Mouse (Mus musculus) thymus, postnatal 25 days (tissue): ENCODE measurements around the gene Fam20a.

ENCODE experiments used
- DNase-seq: peaks from one replicate; pipeline ENCODE4 v3.0.0; 2022

The Fam20a gene

DNA sequence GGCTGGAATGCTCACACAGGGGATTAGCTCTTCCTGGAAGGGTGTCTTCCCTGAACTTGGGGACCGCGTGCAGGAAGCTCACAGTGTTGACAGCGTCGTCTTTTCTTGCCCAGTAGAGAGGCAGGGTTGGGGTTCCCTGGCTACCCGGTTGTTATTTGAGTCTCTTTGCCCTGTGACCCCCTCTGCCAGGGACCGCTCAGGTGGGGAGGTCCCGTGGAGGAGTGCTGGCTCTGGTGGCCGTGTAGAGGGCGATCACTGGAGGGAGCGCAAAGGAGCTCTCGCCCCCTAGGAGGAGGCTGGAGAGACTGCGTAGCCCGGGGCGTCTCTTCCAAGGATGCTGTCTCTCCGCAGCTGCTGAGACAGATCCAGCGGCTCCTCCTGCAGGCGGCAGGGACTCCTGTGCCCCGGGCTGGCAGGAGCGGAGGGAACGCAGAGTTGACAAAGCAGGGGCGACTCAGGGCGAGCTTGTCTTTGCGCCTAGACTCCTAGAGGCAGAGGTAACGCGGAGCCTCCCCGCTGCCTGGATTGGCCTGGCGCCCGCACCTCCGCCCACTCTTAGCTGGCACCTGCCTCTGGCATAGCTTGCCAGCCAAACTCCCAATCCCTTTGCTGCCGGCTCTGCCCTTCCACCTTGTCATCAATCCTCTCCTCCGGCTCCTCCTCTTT lies at the start of gene Fam20a:
Gene Fam20a (minus strand): TSS at position 499 of the 666 bp plus-strand sequence.
- peak; percentile 1 for DNase-seq

DNA sequence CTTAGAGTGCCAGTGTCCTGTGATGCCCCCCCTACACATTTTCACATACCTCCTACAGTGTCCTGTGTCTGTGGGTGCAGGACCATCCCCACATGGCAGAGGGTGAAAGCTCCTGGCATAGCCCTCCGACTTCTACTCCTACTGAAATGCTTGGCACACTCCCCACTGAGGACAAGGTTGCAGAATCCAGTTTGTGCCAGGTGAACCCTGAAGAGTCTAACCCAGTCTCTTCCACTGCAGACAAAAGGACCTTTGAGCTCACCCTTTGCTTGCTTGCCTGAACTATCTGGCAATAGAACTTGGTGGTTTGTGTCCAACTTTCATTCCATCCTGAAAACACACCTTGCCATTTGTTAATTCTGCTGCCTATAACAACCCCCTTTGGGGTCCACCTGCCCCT lies 49.3 kb upstream of the Fam20a start:
- DNase-seq = no peak

DNA sequence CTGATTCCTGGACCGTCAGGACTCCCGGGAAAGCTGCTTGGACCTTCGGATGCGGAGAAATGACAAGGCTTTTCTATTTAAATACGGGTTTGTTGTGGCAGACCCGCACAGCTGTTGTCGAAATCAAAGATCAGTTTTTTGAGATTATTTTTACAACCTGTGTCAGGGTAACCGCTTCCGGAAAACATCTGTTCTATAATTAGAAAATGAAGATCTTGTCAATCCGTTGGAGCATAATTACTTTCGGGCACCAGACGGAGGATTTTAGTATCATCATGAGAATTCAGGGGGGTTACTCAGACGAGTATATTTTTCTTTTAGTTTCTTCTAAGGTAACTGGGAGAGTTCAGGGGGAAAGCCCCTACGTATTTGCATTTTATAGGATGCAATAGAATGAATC lies 48.1 kb upstream of the Fam20a start:
- no peak for DNase-seq

DNA sequence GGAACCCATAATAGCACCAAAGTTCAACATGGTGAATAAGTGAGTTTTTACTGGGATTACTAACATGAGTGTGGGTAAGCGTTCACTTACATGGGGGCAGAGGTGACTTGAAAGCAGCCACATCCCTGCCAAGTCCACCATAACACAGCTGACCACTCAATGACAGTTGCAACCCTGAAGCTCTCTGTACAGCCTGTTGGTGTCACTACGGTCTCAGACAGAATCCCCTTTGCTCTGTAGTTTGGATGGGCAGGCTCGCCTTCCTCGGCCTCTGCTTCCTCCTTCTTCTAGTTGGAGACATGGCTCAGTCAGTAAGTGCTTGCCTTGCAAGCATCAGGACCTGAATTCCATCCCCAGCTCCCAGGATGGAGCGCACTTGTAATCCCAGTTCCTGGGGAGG lies 47.0 kb upstream of the Fam20a start:
- DNase-seq = no peak

DNA sequence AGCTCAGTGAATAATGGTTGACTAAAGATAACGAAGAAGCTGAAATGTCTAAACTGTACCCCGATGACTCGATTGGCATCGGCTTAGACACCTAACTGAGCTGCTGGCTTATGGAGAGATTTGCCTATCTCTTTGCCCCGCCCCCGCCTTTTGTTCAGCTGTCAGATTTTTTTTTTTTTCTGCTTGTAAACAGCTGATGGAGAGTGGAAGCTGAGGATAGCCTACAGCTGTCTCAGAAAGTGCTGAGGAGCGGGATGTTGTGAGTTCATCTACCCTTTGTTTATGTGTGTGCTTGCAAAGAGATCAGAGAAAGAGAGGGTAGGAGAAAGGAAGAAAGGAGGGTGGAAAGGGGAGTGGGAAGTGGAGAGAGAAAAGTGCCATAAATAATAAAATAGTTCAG lies 38.0 kb upstream of the Fam20a start:
- no peak for DNase-seq

DNA sequence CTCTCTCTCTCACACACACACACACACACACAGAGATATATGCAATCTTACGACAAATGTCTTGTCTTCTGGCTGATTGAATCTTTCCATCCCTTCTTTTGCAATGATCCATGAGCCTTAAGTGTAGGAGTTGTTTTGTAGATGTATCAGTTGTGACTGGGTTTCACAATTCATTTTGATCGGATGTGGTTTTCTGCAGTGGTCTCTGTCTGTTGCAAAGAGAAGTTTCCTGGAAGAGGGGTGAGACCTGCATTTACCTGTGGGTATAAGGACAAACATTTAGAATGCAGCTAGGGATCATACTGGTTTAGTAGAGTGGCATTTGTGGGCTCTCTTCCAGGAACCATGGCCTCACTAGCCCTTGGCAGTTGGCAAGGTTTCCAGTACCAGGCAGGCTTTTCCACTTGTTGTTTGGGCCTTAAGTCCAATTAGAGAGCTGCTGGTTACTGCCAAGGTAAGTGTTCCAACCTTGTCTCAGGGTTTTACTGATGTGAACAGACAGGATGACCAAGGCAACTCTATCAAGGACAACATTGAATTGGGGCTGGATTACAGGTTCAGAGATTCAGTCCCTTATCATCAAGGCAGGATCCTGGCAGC lies 36.6 kb upstream of the Fam20a start:
- no peak for DNase-seq

DNA sequence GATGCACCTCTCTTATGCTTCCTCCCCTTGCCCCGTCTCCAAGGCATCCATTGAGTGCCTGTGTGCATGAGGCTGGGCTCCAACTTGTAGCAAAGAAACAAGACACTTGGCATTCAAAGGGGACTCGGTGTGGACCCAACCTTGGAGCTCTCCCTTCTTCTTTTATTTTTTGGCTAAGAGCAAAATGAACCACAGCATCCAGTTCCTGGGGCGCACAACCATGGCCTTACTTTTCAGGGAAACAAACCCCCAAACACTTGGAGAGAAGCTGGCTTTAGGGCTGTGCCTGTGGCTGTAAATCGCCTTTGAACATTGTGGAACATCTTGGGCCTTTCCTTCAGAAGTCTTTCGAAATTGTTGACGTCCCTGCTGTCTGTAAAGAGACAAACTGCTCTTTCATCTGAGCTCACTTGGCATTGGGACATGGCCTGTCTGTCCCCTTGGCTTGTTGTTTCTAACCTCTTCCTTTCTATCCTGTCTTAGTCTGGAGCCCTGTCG lies 32.1 kb upstream of the Fam20a start:
- no peak for DNase-seq

DNA sequence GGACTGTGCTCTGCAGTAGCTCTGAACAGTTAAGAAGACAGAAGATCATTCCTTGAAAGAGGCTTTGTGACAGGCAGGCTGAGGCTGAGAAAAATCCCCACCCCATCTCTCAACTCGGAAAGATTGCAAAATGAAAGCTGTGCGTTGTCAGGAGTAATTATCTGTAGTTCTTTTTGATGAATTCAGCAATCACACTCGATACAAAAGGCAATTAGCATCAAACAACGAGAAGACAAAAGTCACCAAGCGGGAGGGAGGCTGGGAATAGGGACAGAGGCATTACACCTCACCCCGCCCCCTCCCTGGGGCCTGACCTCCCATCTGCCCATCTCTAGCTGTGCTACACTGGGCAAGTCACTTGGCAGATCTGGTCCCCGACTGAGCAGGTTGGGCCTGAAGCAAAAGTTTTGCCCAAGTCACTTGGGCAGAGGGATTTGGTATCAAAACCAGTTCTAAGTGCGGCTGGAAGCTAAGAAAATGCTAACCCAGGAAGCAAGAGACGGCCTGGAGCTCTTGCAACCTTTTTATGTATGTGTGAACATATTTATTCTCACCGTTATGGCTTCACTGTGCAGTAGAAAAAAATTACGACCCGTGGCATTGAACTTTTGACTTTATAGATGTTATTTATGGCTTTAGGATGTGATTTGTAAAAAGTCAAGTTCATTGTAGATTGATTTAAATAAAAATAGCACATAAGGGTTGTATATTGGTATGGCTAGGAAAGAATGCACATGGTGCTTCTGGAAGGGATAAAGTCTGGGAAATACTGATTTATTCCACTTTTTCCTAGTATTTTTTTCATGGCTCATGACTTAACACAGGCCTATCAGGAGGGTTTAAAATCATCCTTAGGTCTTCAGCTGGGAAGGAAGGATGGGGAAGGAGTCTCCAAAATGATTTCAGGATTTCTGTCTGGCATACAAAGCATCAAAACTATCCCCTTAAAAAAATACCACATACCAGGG lies 29.8 kb upstream of the Fam20a start:
- no peak for DNase-seq

DNA sequence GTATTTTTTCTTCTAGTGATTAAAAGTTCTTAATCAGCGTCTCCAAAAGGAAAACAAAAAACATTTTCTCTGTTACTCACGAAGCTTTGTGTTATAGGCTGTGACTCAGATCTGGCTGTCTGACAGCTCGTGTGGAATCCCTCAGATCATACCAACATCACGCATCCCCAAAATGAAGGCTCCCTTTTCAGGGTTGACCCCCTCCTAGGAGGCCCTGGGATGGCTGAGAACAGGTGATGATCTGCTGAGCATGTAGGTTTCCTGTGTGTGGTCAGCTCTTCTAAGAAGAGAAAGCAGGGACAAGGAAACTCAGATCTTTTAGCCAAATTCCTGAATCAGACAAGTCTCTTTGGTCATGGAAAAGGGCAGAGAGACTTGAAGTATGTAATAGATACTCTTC lies 23.1 kb upstream of the Fam20a start:
- no peak for DNase-seq

DNA sequence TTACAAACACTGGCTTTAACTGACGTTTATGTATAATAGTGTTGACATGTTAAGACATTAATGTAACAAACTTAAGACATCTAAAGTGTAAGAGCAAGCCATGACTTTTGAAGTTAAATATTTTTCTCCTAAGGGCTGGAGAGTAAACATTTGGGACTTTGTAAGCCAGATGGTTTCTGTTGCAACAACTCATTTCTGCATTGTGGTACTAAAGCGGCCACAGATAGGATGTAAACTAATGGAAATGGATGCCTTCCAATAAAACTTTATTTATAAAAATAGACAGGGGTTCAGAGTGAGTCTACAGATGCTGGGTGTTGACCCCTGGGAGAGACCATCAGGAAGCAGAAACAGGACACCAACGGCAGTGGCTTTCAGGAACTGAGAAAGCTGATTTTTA lies 15.9 kb upstream of the Fam20a start:
- no peak for DNase-seq

DNA sequence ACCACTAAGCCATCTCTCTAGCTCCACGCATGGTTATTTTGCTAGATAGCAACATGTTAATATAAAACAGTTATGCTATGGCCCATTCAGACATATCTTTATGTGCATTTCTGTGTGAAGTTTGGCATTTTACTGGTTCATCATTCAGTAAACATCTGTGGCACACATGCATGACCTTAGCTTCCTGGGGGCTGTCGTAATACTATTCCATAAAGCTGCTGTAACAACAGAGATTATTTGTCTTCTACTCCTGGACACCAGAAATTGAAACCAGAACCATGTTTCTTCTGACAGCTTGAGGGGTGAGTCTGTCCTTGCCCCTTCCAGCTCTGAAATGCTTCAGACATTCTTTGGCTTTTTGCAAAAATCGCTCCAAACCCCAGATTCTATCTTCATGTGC lies 14.3 kb upstream of the Fam20a start:
- no peak for DNase-seq

DNA sequence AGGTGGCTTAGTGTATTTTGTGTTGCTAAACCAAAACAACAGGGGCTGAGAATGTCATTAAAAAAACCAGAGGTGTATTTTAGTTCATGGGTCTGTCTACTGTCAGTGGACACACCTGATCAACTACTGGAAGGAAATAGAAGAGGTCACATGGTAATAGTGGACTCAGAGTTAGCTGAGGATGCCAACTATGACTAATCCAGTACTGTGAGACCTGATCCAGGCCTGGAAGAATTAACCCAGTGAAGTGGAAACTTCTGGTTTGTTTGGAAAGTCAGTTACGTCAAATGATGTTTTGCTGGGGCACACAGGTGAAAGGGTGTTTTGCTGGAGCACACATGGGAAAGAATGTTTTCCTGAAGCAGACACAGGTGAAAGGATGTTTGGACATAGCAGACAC lies 12.3 kb upstream of the Fam20a start:
- DNase-seq = no peak

DNA sequence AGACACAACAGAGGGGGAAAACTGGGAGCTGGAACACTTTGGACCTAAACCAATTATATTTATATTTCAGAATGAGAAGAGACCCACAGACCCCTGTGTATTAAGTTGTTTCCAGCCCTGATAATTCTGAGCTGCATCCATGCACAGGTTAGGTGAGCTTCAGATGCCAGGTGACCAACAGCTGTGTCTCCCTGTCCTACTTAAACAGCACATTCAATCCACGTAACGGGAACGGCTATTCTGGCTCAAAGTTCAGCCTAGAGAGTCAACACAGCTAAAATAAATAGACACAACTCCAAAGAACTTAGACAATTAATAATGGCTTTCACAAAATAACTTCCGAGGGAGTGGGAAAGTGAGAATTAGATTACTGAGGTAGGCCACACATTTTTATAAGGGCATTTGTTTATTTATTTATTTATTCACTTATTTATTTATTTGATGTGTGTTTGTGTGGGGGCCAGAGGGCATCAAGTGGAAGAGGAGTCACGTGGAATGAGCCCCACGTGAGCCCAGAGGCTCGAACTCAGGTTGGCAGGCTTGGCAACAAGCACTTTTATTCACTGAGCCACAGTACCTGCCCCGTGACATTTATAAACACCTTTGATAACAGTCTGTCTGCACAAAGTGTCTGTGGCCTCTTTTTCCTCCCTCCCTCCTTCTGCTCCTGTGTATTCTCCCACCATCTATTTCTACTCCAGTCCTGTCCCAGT lies 10.8 kb upstream of the Fam20a start:
- DNase-seq = no peak

DNA sequence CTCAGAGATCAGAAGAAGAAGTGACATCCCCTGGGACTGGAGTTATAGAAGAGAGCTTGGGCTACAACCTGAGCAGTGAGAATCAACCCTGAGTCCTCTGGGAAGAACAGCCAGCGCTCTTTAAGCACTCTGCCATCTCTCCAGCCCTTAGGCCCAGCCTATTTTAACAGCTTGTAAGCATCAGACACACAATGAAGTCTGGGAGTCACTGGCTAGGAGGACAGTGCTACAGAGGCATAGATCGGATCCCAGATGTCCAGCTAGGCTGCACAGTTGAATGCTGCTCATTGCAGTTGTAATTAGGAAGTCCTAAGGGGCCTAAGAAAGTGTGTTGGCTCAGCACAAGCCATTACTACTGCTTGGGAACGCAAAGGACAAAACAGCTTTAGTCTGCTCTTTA lies 6.3 kb upstream of the Fam20a start:
- DNase-seq = no peak

DNA sequence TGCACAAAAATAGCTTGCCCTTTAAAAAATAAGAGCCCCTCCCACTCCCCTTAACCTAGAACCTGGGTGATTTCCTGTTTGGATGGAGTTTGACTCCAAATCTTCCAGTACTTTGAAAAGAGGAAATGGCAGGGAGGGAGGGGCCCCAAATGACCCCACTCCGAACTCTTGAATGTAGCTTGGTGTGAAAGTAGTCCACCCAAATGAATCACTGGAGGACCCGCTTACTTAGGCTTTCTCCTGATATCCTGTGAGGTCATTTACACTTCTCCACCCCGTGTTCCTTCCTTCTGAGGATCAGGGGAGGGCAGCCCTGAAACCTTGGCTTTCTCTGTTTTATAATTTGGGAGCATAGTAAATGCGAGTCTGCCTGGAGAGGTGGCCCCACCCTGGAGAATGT lies 632 bp upstream of the Fam20a start:
- DNase-seq = no peak

DNA sequence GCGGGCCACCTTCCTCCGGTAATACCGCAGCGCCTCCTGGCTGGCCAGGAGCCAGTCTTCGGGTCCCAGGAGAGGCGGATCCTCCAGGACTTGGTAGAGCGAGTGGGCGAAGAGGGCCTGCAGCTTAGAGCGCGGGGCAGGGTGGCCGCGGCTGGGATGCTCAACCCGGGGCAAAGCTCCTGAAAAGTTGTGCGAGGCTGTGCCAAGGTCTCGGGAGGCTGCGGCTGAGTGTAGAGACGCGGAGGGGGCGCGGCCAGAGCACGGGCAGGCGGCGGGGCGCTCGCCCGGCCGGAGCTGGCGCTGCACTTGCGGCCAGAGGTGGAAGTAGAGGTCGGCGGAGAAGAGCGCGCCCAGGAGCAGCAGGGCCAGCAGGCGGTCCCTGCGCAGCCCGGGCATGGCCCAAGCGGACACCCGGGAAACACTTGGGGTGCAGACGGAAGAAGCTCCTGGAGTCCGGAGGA lies 729 bp downstream of the Fam20a start:
- no peak for DNase-seq

DNA sequence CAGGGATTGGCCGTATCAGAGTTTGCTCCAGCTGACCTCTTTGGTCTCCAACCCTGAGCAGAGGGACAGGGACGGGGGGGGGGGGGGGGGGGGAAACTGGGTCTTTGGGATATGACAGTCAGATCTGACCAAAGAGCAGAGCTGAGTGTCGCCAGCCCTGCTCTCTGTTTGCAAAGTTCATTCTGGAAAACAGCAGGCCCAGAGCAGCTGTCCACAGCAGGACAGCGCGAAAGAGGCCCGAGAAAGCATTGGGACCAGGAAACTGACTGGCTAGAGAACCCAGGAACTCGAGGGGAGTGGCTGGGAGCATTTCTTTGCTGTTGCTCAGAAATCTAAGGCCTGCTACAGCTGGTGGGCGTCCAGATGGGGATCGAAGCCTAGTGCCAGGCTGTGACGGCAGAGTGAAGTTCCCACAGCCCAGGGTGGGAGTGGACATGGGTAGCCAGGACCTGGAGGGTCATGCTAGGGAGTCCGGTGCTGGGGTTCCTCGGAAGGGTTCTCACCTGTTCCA lies 1.2 kb downstream of the Fam20a start:
- DNase-seq = no peak

DNA sequence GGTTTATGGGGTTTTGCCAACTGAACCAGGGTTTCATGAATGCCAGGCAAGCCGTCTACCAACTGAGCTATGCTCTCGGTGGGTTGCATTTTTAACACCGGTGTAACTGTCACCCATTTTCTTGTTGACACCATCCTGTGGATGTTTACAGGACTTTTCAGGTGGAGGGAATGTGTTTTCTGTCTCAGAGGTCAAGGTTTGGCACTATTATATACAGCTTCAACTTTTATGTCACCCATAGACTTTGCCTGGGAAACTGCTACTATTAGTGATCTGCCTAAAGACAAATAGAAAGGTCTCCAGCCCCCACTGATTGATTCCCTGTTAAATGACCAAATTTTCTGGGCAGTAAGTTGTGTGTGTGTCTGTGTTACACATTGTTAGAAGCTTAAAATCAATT lies 2.7 kb downstream of the Fam20a start:
- no peak for DNase-seq

DNA sequence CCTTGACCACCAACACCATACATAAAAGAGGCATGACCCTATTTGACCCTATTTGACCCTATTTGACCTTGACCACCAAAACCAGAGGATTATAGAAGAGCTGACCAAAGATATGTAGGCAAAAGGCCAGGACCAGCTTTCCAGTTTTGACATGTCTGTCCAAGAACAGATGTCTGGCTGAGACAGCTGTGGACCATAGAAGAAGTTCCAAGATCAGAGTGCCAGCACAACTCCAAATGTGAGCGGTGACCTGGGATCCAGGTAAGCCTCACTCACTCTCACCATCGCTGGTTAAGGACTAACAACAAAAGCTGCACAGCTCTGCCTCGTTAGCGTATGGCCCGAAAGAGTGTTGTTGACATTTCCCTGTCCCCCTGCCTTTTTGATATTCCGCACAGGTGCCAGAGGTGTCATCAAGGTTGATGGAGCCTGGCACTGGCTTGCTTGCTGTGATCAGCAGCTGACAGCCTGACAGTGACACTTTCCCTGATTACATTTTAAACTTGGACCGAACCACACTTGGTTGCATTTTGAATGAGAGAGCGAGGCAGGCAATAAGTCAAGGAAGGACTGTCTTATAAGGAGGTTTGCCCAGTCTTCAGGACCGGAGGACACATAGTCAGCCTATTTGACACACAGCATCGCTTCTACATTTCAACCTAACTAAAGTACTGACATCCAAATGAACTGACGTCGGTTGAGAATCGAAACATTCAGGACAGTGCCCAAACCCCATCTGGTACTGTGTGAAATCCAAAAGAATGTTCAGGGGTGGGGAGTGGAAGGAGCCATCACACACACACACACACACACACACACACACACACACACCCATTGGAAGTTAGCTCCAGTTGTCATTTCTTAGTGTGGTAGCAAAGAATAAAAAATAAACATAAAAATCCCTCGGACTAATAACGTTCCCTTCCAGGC lies 3.8 kb downstream of the Fam20a start:
- no peak for DNase-seq

DNA sequence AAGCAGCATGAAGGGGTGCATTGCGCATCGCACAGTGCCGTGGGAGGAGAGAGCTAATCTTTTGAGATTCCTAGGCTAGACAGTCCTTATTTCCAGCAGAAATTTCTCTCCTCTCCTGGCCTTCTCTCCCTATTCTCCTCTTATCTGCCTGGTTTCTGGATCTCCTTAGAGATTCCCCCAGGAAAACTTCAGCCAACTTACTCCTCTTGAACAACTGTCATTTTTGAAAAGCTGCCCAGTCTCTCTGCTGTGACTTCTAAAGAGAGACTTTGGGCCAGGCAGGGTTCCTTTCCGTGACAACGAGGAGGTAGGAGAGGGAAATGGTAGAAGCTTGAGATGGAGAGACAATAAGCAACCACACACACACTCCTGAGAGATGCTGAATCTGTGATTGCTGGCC lies 4.6 kb downstream of the Fam20a start:
- no peak for DNase-seq

DNA sequence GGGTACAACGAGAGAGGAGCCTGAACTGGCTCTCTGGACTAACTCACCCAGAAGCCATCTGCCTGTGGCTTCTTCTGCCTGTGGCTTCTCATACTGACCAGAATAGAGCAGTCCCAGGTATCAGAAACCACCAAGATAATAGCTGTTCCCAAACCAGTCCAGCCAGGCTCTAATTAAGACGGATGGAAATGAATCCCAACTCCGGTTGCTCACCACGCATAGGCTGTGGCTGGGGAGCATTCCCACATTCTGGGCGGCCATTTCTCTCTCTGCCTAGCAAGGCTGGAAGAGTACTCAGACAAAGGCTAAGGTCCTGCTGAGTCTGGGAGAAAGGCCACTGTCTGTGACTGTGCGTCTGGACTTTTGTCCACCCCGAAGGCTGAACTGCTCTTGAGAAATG lies 5.1 kb downstream of the Fam20a start:
- DNase-seq = no peak
